28 mouse cellular contexts compared by ENCODE assay signal in the genomic region with DNA sequence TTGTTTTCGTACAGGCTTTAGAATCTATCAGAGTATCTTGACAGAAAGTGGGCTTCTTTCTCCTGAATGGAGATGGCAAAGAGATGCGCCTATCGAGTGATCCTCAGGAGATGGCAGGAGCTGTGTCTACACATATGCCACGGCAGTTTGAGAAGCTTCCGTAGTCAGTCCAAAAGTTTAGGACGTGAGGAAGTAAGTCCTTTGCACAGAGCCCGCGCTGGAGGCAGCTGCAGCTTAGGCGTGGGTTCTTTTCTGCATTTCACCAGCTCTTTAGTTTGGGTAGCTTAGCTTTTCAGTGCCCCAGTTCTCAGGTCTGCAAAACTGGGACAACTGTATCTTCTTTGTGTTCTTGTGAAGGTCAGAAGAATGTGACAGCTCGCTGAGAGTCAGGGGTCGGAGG. TPM values are rescaled to one million over a fixed set of nuclear protein-coding genes. Genes with fewer than 3 reads are reported as not detected.
"Had no signal": no experiment of that assay in that cellular context is flagged by ENCODE, and none has a peak within 500 bp of the region (broad histone marks: within the 10 kb centered on the region; RNA-seq: fewer than 3 reads in every experiment).

No protein-coding gene starts in this region.

- H3K9ac ChIP-seq: heart, embryonic 13.5 days; heart, embryonic 15.5 days; hindbrain, embryonic 13.5 days; hindbrain, embryonic 15.5 days; kidney, embryonic 15.5 days; limb, embryonic 12.5 days; liver, embryonic 13.5 days; liver, embryonic 15.5 days had no signal

- H3K27me3 ChIP-seq: heart, embryonic 13.5 days; heart, embryonic 15.5 days; hindbrain, embryonic 13.5 days; hindbrain, embryonic 15.5 days; kidney, embryonic 15.5 days; limb, embryonic 12.5 days; liver, embryonic 13.5 days; liver, embryonic 15.5 days had no signal

- H3K9me3 ChIP-seq: heart, embryonic 13.5 days; heart, embryonic 15.5 days; hindbrain, embryonic 13.5 days; hindbrain, embryonic 15.5 days; kidney, embryonic 15.5 days; limb, embryonic 10.5 days; limb, embryonic 12.5 days; liver, embryonic 13.5 days; liver, embryonic 15.5 days had no signal

- H3K27ac ChIP-seq: heart, adult 2 months; heart, embryonic 13.5 days; heart, embryonic 15.5 days; hindbrain, embryonic 13.5 days; hindbrain, embryonic 15.5 days; hindbrain, postnatal 0 days; kidney, embryonic 15.5 days; kidney, postnatal 0 days; limb, embryonic 10.5 days; limb, embryonic 12.5 days; liver, embryonic 13.5 days; liver, embryonic 15.5 days had no signal

- DNase-seq: gastrocnemius, postnatal 14 days; gastrocnemius, postnatal 36 days; heart, adult 11 months; heart, adult 2 months; heart, postnatal 14 days; heart, postnatal 36 days; kidney, adult 11 months; kidney, adult 2 months; kidney, adult 9 months; kidney, postnatal 14 days; kidney, postnatal 4 days; layer of hippocampus, adult 9-11 months; liver; liver, embryonic 13.5 days had no signal

- H3K4me3 ChIP-seq: heart, adult 2 months; heart, embryonic 13.5 days; heart, embryonic 15.5 days; hindbrain, embryonic 13.5 days; hindbrain, embryonic 15.5 days; kidney, embryonic 15.5 days; limb, embryonic 10.5 days; limb, embryonic 12.5 days; liver, embryonic 13.5 days; liver, embryonic 15.5 days had no signal

- H3K4me1 ChIP-seq: hindbrain, embryonic 13.5 days; hindbrain, embryonic 15.5 days; kidney, embryonic 15.5 days; limb, embryonic 12.5 days; liver, embryonic 13.5 days; liver, embryonic 15.5 days had no signal

- ATAC-seq: hindbrain, postnatal 0 days; intestine, embryonic 16.5 days had no signal

- H3K4me2 ChIP-seq: heart, embryonic 11.5 days; heart, embryonic 13.5 days; heart, embryonic 15.5 days; hindbrain, embryonic 13.5 days; hindbrain, embryonic 15.5 days; kidney, embryonic 15.5 days; limb, embryonic 12.5 days; liver, embryonic 11.5 days; liver, embryonic 13.5 days; liver, embryonic 15.5 days had no signal

- H3K36me3 ChIP-seq: heart, embryonic 13.5 days; heart, embryonic 15.5 days; hindbrain, embryonic 13.5 days; hindbrain, embryonic 15.5 days; kidney, embryonic 15.5 days; limb, embryonic 10.5 days; limb, embryonic 12.5 days; liver, embryonic 13.5 days; liver, embryonic 15.5 days had no signal

RNA-seq across cellular contexts. Expression of a gene that starts 38.0 kb away (rescaled TPM):
- total RNA-seq: hematopoietic stem cell, adult 5-6 weeks had no signal
